Mouse (Mus musculus) intestine, embryonic 16.5 days (tissue): ENCODE data around the gene Fndc8. TPM values are rescaled to one million over a fixed set of nuclear protein-coding genes. Genes with fewer than 3 reads are reported as not detected.

Source experiments
- ATAC-seq: fragments of 200-750 bp; cut with Nextera tagmentation; 2 replicates; pipeline ENCODE4 v1.8.0; 2017; ENCODE audit warnings: moderate TSS enrichment, moderate library complexity
- H3K27ac ChIP-seq: fragments of 300-500 bp; sonication (generic); 2 replicates; pipeline ENCODE4 v1.5.1; 2014; ENCODE audit warnings: mild to moderate bottlenecking, low read length
- H3K27me3 ChIP-seq: fragments of 300-500 bp; sonication (generic); replicated peaks from 2 replicates; pipeline ENCODE4 v1.6.1; 2014; ENCODE audit warnings: low read length, control low read depth, mixed read lengths; ENCODE audit not compliant: control insufficient read depth, insufficient read depth
- H3K36me3 ChIP-seq: fragments of 300-500 bp; sonication (generic); 2 replicates; pipeline ENCODE4 v1.6.1; 2014; ENCODE audit warnings: low read length, control low read depth; ENCODE audit not compliant: control insufficient read depth, insufficient read depth
- H3K4me1 ChIP-seq: fragments of 300-500 bp; sonication (generic); 2 replicates; pipeline ENCODE4 v1.6.1; 2014; ENCODE audit warnings: low read length, control low read depth, mixed read lengths; ENCODE audit not compliant: control insufficient read depth, insufficient read depth
- H3K4me2 ChIP-seq: fragments of 300-500 bp; sonication (generic); 2 replicates; pipeline ENCODE4 v1.6.1; 2014; ENCODE audit warnings: low read depth, low read length, control low read depth
- H3K4me3 ChIP-seq: fragments of 300-500 bp; sonication (generic); 2 replicates; pipeline ENCODE4 v1.5.1; 2014; ENCODE audit warnings: mild to moderate bottlenecking, low read length
- H3K9ac ChIP-seq: fragments of 300-500 bp; sonication (generic); 2 replicates; pipeline ENCODE4 v1.6.1; 2014; ENCODE audit warnings: low read depth, low read length
- H3K9me3 ChIP-seq: fragments of 300-500 bp; sonication (generic); 2 replicates; pipeline ENCODE4 v1.6.1; 2016; ENCODE audit warnings: low read length, control low read depth; ENCODE audit not compliant: control insufficient read depth
- WGBS: fragments of 180-500 bp; shearing (Covaris S2); extraction: QIAGEN DNeasy Blood & Tissue Kit; methylation state at CpG from one replicate; pipeline ENCODE4 v1.1.7; 2014; 5-methylcytosine and 5-hydroxymethylcytosine counted together
- polyA plus RNA-seq: library from polyadenylated mRNA; unstranded; fragments of >200 nt; fragmentation: Nextera tagmentation; extraction: Ambion mirVana; gene quantifications from 2 replicates; pipeline ENCODE4 v1.2.1, GENCODE M21; 2015

Fndc8 gene
- polyA plus RNA-seq, 1 experiment from 2014 or later = 0.23 TPM

DNA sequence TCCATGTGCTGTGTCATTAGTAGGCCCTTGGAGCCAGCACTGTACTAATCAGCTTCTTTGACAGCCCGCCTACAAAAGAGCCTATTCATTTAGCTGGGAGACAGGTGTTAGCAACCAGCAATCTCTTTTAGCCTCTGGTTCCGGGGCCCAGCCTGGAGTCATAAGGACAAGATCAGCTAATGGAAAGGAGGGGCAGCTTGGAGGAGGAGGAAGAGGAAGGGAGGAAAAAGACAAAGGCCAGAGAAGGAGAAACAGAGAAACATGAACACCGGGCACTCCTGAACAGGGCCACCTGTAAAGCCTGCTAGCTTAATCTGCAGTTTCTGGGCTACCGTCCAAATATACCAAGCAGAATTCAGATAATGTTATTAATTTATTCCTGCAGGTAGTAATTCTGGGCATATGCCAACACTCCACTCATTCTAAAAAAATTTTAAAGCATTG lies 28.4 kb upstream of the Fndc8 start:
- no peak overlapping the region for H3K27ac ChIP-seq
- H3K27me3 ChIP-seq = no peaks in the 10 kb centered on the region
- H3K36me3 ChIP-seq = no peaks in the 10 kb centered on the region
- H3K9ac ChIP-seq = no peak overlapping the region
- H3K9me3 ChIP-seq = no peaks in the 10 kb centered on the region
- peak; percentile 83 for ATAC-seq
- WGBS = 51% methylated on average over 4 of the region's 4 CpGs
- no peak overlapping the region for H3K4me3 ChIP-seq
- H3K4me1 ChIP-seq = no peaks in the 10 kb centered on the region
- no peak overlapping the region for H3K4me2 ChIP-seq

DNA sequence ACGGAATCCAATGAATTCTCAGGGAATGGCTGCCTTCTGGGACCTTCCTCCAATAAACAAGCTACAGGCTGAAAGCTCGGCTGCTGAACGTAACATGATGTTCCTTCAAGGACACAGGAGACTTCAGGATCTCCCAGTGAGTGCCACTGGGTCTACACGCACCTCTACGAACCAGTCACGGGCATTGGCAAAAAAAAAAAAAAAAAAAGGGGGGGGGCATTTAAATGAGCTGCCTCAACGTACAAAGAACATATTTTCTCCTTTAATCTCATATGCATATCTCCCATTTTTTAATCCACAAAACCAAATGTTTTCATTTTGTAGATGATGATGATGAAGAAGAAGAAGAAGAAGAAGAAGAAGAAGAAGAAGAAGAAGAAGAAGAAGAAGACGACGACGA lies 26.0 kb upstream of the Fndc8 start:
- no peaks in the 10 kb centered on the region for H3K36me3 ChIP-seq
- H3K9me3 ChIP-seq = no peaks in the 10 kb centered on the region
- H3K27me3 ChIP-seq = no peaks in the 10 kb centered on the region
- 83% methylated on average over 10 of the region's 10 CpGs for WGBS
- no peak overlapping the region for H3K4me2 ChIP-seq
- no peak overlapping the region for H3K4me3 ChIP-seq
- no peak overlapping the region for H3K27ac ChIP-seq
- no peak for ATAC-seq
- H3K4me1 ChIP-seq = no peaks in the 10 kb centered on the region
- H3K9ac ChIP-seq = no peak overlapping the region

DNA sequence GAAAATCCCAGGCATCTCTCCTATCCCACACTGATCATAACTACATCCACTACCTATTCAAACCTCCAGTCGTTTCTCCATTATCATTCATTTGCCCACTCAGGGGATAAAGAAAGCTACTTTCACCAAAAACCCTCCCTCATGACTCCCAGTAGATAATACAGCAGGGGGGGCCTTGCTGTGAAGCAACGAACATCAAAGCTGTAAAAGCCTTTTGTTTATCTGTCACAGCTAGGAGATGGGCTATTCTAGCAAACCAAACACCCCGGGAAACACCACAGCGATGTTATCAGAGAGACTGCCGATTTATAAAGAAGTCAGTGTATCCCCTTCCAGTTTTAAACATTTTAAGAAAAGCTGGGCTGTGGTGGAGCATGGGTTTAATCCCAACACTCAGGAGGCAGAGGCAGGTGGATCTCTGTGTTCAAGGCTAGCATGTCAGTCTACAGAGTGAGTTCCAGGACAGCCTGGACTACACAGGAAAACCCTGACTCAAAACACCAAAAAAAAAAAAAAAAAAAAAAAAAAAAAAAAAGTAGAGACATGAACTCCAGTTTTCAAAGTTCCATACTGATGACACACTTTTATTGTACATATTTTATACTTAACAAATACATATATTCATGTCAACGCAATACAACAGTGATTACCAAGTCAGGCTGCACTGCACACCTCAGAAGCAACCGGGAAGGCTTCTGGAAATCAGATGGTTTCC lies 24.9 kb upstream of the Fndc8 start:
- H3K9ac ChIP-seq = no peak overlapping the region
- no peaks in the 10 kb centered on the region for H3K27me3 ChIP-seq
- no peak for ATAC-seq
- 37% methylated on average over 7 of the region's 7 CpGs for WGBS
- H3K27ac ChIP-seq = no peak overlapping the region
- no peaks in the 10 kb centered on the region for H3K4me1 ChIP-seq
- H3K4me3 ChIP-seq = no peak overlapping the region
- H3K4me2 ChIP-seq = no peak overlapping the region
- H3K9me3 ChIP-seq = no peaks in the 10 kb centered on the region
- H3K36me3 ChIP-seq = no peaks in the 10 kb centered on the region

DNA sequence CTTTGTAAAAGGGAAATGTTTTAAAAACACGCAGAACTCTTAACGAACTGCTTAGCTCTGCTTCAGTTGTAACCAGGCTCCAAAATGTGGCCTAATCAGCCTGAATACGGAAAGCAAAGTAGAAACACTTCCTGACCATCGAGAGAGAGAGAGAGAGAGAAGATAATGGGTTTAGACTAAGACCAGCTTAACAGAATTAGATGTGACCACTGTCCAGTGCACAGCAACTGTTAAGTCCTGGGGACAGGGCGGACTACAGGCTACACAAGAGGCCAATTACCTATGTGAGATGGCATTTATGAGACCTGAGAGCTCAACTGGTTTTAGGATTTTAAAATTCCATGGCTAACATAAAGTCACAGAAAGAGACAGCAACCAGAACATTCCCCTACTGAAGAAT lies 24.0 kb upstream of the Fndc8 start:
- no peak overlapping the region for H3K4me3 ChIP-seq
- no peak overlapping the region for H3K9ac ChIP-seq
- WGBS = 88% methylated on average over 5 of the region's 5 CpGs
- no peak for ATAC-seq
- H3K36me3 ChIP-seq = no peaks in the 10 kb centered on the region
- no peak overlapping the region for H3K4me2 ChIP-seq
- H3K4me1 ChIP-seq = no peaks in the 10 kb centered on the region
- H3K27ac ChIP-seq = no peak overlapping the region
- no peaks in the 10 kb centered on the region for H3K27me3 ChIP-seq
- H3K9me3 ChIP-seq = no peaks in the 10 kb centered on the region

DNA sequence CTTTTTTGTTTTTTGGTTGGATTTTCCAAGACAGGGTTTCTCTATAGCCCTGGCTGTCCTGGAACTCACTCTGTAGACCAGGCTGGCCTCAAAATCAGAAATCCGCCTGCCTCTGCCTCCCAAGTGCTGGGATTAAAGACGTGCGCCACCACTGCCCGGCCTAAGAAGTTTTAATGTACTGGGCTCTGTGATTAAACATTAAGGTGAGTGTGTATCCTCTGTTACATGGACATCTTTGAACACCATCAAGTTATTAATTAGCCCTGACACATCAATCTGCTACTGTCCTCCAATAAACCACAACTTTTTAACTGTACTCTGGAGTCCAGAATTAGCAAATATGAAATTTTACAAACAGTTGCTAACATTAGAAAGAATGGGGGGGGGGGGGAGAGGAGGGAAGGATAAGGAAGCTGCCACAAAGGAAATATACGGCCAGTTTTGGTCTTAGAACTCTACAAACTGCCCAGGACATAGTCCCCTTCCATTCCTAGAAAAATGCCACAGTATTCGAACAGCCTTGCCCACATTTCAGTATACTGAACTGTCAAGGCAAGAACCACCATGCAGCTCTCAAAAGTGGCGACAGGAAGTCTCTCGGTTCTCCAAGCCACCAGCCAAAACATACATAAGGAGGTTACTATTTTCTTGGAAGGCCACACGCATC lies 22.3 kb upstream of the Fndc8 start:
- Histone ChIP-seq H3K4me1 (no peaks in the 10 kb centered on the region), H3K4me3 (peak overlapping the region; percentile 87), H3K4me2 (peak overlapping the region; percentile 59), H3K36me3 (no peaks in the 10 kb centered on the region), H3K9me3 (no peaks in the 10 kb centered on the region), H3K9ac (peak overlapping the region; percentile 87), H3K27me3 (no peaks in the 10 kb centered on the region), H3K27ac (peak overlapping the region; percentile 82)
- ATAC-seq = no peak
- 59% methylated on average over 9 of the region's 9 CpGs for WGBS

DNA sequence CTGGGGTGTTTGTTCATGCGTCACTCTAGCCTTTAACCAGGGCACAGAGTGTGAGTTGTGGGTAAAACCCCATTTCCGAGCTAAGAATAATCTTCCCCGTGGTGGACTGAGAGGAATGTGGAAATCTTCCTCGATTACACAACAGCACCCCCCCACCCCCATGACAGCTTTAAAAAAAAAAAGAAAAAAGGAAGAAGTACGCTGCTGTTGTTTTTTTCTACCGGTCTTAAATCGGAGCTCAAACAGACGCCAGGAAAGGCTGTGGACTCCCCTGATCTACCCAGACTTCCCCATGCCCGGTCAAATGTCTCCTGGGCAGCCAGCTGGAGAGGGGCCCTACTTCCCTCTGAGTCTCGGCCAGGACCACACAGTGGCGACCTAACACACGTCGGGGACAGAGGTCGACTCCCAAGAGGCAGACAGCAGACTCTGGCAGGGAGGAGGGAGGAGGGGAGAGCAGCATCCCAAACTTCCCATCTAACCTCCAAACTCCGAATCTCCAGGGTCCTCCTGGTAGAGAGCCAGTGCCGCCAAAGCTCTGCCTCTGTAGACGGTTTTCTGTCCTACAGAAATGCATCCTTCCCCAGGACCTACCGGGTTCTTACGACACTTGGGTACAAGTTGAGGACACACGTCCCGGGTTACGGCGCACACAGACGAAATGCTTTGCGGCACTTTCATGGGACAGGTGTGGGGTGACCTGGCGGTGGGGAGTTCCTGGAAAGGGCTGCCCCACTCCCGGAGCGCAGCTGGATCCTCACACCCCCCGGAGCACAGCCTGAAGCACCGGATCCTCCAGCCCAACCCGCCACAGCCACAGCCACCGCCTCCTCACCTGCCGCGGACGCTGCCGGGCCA lies 21.5 kb upstream of the Fndc8 start:
- H3K27me3 ChIP-seq = no peaks in the 10 kb centered on the region
- peak overlapping the region; percentile 82 for H3K27ac ChIP-seq
- WGBS = 2% methylated on average over 36 of the region's 36 CpGs
- H3K9me3 ChIP-seq = no peaks in the 10 kb centered on the region
- peak; percentile 83 for ATAC-seq
- peak overlapping the region; percentile 59 for H3K4me2 ChIP-seq
- no peaks in the 10 kb centered on the region for H3K36me3 ChIP-seq
- peak overlapping the region; percentile 87 for H3K4me3 ChIP-seq
- peak overlapping the region; percentile 87 for H3K9ac ChIP-seq
- H3K4me1 ChIP-seq = no peaks in the 10 kb centered on the region

DNA sequence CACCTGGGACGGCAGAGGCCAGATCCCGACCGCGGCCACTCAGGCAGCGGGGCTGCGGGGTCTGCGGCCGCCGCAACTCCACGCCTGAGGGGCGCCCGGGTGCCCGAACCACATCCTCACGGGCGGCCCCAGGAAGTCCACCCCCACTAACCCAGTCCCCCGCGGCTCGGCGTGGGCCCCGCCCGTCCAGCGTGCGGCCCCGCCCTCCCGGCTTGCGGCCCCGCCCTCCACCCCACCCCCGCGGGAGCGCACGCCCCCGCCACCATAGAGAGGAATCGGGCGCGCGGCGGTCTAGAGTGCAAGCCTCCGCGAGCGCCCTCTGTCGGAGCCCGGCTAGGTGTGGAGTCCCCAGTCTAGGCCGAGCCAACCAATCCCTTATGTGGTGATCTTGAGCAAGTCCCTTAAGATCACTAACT lies 20.9 kb upstream of the Fndc8 start, which contains the start of gene Rffl:
Rffl (minus strand) TSS at position 180 of the 416 bp plus-strand sequence.
- ATAC-seq = peak; percentile 98
- peak within 1 kb of the TSS; percentile 82 for H3K27ac ChIP-seq
- peak within 1 kb of the TSS; percentile 87 for H3K9ac ChIP-seq
- no peaks in the 10 kb centered on the region for H3K4me1 ChIP-seq
- no peaks in the 10 kb centered on the region for H3K27me3 ChIP-seq
- peak within 1 kb of the TSS; percentile 87 for H3K4me3 ChIP-seq
- WGBS = 0% methylated on average over 33 of the region's 43 CpGs
- no peaks in the 10 kb centered on the region for H3K36me3 ChIP-seq
- H3K9me3 ChIP-seq = no peaks in the 10 kb centered on the region
- H3K4me2 ChIP-seq = peak within 1 kb of the TSS; percentile 59

DNA sequence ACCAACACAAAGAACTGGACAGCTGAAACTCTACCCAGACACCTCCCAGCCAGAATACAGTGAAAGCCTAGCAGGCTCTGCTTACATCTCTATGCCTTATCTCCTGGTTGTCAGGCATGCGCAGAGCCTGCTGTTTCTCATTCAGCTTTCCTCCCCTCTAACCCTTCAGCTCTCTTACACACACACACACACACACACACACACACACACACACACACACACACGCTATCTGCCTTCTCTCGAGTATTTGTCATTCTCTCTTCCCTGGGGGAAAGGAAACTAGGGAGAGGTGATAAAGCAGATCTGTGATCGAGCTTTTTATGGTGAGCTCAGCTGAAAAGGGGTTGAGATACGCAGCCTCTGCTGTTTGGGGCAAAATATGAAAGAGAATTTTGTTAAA lies 17.0 kb upstream of the Fndc8 start:
- Histone ChIP-seq H3K4me3 (no peak overlapping the region), H3K36me3 (peaks cover 9% of the 10 kb centered on the region), H3K27ac (no peak overlapping the region), H3K27me3 (no peaks in the 10 kb centered on the region), H3K9ac (no peak overlapping the region), H3K4me1 (no peaks in the 10 kb centered on the region), H3K9me3 (no peaks in the 10 kb centered on the region), H3K4me2 (no peak overlapping the region)
- ATAC-seq = no peak
- 43% methylated on average over 5 of the region's 5 CpGs for WGBS

DNA sequence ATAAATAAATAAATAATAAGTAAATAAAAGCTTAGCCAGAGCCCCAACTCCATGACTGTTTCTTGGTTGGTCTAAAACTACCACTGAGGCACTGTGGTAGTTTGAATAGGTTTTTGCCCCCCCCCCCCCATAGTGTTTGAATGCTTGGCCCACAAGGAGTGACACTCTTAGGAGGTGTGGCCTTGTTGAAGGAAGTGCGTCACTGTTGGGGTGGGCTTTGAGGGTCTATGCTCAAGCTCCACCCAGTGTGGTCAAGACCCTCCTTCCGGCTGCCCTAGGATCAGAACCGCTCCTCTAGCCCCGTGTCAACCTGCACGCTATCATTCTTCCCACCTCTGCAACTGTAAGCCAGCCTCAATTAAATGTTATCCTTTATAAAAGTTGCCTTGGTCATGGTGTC lies 16.3 kb upstream of the Fndc8 start:
- WGBS = 86% methylated on average over 5 of the region's 5 CpGs
- H3K36me3 ChIP-seq = peaks cover 9% of the 10 kb centered on the region

More for the DNA sequence above, 16.3 kb upstream of the Fndc8 start:
- no peak for ATAC-seq
- no peak overlapping the region for H3K9ac ChIP-seq
- H3K27ac ChIP-seq = no peak overlapping the region
- H3K9me3 ChIP-seq = no peaks in the 10 kb centered on the region
- H3K4me1 ChIP-seq = no peaks in the 10 kb centered on the region
- H3K4me2 ChIP-seq = no peak overlapping the region
- no peak overlapping the region for H3K4me3 ChIP-seq
- no peaks in the 10 kb centered on the region for H3K27me3 ChIP-seq
